Mouse (Mus musculus) embryonic facial prominence, embryonic 15.5 days (tissue): ENCODE measurements around the gene Adamts17. TPM values are rescaled to one million over a fixed set of nuclear protein-coding genes. Genes with fewer than 3 reads are reported as not detected.

ENCODE experiments used
- ATAC-seq: fragments of 200-750 bp; cut with Nextera tagmentation; 2 replicates; pipeline ENCODE4 v1.8.0; 2017; ENCODE audit warnings: low read depth, moderate TSS enrichment; ENCODE audit not compliant: insufficient number of reproducible peaks, low FRiP score, low TSS enrichment
- H3K27ac ChIP-seq: fragments of 300-500 bp; sonication (generic); replicated peaks from 2 replicates; pipeline ENCODE4 v1.5.1; 2015; ENCODE audit warnings: mild to moderate bottlenecking, inconsistent platforms
- H3K27me3 ChIP-seq: fragments of 300-500 bp; sonication (generic); 2 replicates; pipeline ENCODE4 v1.6.1; 2015; ENCODE audit warnings: inconsistent platforms
- H3K36me3 ChIP-seq: fragments of 300-500 bp; sonication (generic); 2 replicates; pipeline ENCODE4 v1.6.1; 2015; ENCODE audit warnings: mild to moderate bottlenecking, inconsistent platforms
- H3K4me1 ChIP-seq: fragments of 300-500 bp; sonication (generic); 2 replicates; pipeline ENCODE4 v1.6.1; 2015; ENCODE audit warnings: inconsistent platforms
- H3K4me2 ChIP-seq: fragments of 300-500 bp; sonication (generic); replicated peaks from 2 replicates; pipeline ENCODE4 v1.6.1; 2015; ENCODE audit warnings: mild to moderate bottlenecking, inconsistent platforms
- H3K4me3 ChIP-seq: fragments of 300-500 bp; sonication (generic); replicated peaks from 2 replicates; pipeline ENCODE4 v1.5.1; 2015; ENCODE audit warnings: mild to moderate bottlenecking, inconsistent platforms
- H3K9ac ChIP-seq: fragments of 300-500 bp; sonication (generic); 2 replicates; pipeline ENCODE4 v1.6.1; 2015; ENCODE audit warnings: inconsistent platforms
- H3K9me3 ChIP-seq: fragments of 300-500 bp; sonication (generic); replicated peaks from 2 replicates; pipeline ENCODE4 v1.6.1; 2016; ENCODE audit warnings: inconsistent platforms
- WGBS: fragments of 180-500 bp; shearing (Covaris S2); methylation state at CpG from one replicate; pipeline ENCODE4 v1.1.7; 2015; 5-methylcytosine and 5-hydroxymethylcytosine counted together
- polyA plus RNA-seq: library from polyadenylated mRNA; unstranded; fragments of >200 nt; fragmentation: Nextera tagmentation; extraction: Ambion mirVana; gene quantifications from 2 replicates; pipeline ENCODE4 v1.2.1, GENCODE M21; 2015

Adamts17 gene
- polyA plus RNA-seq, 1 experiment from 2014 or later = 17.4 TPM

DNA sequence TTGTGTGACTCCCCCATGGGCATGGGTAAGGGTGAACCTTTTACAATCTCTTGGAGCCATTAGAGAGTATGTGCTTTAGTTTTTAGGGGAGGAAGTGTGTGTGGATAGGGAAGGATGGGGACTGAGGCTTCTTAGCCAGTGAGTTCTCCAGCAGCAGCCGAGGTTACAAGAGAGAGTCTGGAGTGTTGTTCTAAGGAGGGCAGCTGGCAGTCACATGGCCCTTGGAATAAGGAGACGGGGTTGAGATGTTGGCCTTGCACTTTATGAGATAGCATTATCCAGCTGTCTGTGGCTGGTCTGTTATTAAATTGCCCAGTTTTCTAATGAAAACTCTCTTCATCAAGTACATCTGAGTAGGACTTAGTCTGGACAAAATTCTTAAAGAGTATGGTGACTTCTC, 4.3 kb downstream of the Adamts17 start:
- Histone ChIP-seq H3K36me3 (no peaks in the 10 kb centered on the region), H3K27ac (no peak overlapping the region), H3K27me3 (no peaks in the 10 kb centered on the region), H3K4me1 (peaks cover 38% of the 10 kb centered on the region), H3K4me3 (no peak overlapping the region), H3K9me3 (no peaks in the 10 kb centered on the region), H3K4me2 (no peak overlapping the region), H3K9ac (no peak overlapping the region)
- ATAC-seq = no peak
- WGBS = 78% methylated on average over 2 of the region's 2 CpGs

- no peak overlapping the region for H3K4me2 ChIP-seq
- H3K9ac ChIP-seq = no peak overlapping the region
- 75% methylated on average over 6 of the region's 6 CpGs for WGBS
- no peaks in the 10 kb centered on the region for H3K9me3 ChIP-seq
- H3K4me1 ChIP-seq = peaks cover 18% of the 10 kb centered on the region
- no peak for ATAC-seq
- 0 out of 2 replicates have a peak, but pooled peaks cover under 1% of the 10 kb centered on the region for H3K36me3 ChIP-seq
- no peaks in the 10 kb centered on the region for H3K27me3 ChIP-seq
- no peak overlapping the region for H3K4me3 ChIP-seq
- H3K27ac ChIP-seq = no peak overlapping the region
Measured at GRCm38 (mm10) chr7:66846582-66846981, 7.0 kb downstream of the Adamts17 start.

DNA sequence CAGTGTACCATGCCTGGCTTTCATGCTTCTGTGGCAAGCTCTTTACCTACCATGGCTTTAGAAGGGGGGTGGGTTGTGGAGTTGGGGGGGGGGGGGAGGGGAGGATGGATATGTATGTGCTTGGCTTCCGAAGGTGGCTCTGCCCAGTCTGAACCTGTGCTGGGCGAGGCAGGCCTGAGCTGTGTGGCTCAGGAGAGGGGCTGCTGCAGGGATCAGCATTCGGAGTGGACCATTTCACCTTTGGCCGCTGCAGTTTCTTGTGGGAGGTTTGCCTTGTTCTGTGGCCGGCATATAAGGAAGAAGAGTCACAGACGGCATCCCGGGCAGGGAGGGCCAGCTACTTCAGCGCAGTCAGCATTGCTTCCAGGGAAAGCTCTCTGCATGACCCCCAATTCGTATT, 7.8 kb downstream of the Adamts17 start:
- Histone ChIP-seq H3K27me3 (no peaks in the 10 kb centered on the region), H3K4me1 (peaks cover 11% of the 10 kb centered on the region), H3K4me2 (no peak overlapping the region), H3K9me3 (no peaks in the 10 kb centered on the region), H3K27ac (no peak overlapping the region), H3K36me3 (peaks cover 5% of the 10 kb centered on the region; the same call in 1 of the 2 replicates), H3K9ac (no peak overlapping the region), H3K4me3 (no peak overlapping the region)
- 86% methylated on average over 9 of the region's 9 CpGs for WGBS
- ATAC-seq = no peak

DNA sequence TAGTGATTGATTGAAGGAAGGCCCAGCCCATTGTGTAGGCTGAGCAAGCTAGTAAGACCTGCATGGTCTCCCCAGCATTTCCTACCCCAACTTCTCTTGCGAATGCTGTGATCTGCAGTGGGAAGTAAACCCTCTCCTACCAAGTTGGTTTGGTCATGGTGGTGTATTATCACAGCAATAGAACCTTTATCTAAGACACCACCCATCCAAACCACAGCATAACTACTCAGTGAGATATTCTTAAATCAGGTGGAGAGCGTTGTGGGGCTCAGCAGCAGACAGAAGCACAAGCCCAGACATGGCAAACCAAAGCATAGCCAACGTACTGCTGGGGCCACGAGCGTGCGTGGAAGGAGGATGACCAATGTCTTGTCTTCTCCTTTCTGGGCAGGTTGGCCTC, 9.8 kb downstream of the Adamts17 start:
- Histone ChIP-seq H3K36me3 (peaks cover 14% of the 10 kb centered on the region), H3K9me3 (no peaks in the 10 kb centered on the region), H3K27ac (no peak overlapping the region), H3K4me1 (peaks cover 5% of the 10 kb centered on the region; the same call in 1 of the 2 replicates), H3K4me2 (no peak overlapping the region), H3K4me3 (no peak overlapping the region), H3K27me3 (no peaks in the 10 kb centered on the region), H3K9ac (no peak overlapping the region)
- no peak for ATAC-seq
- WGBS = 84% methylated on average over 6 of the region's 6 CpGs

GRCm38 (mm10) chr7:66852164-66852563, 12.6 kb downstream of the Adamts17 start:
- Histone ChIP-seq H3K36me3 (peaks cover 14% of the 10 kb centered on the region), H3K27ac (no peak overlapping the region), H3K9ac (no peak overlapping the region), H3K4me3 (no peak overlapping the region), H3K4me1 (peaks cover 5% of the 10 kb centered on the region; the same call in 1 of the 2 replicates), H3K9me3 (no peaks in the 10 kb centered on the region), H3K4me2 (no peak overlapping the region), H3K27me3 (no peaks in the 10 kb centered on the region)
- 61% methylated on average over 3 of the region's 3 CpGs for WGBS
- no peak for ATAC-seq

GRCm38 (mm10) chr7:66857610-66858009, 18.1 kb downstream of the Adamts17 start:
- H3K4me2 ChIP-seq = no peak overlapping the region
- no peaks in the 10 kb centered on the region for H3K27me3 ChIP-seq
- WGBS = 46% methylated on average over 1 of the region's 1 CpGs
- ATAC-seq = no peak
- H3K36me3 ChIP-seq = peaks cover 9% of the 10 kb centered on the region
- H3K9me3 ChIP-seq = no peaks in the 10 kb centered on the region
- no peak overlapping the region for H3K9ac ChIP-seq
- peak overlapping the region; percentile 63; the same call in 1 of the 2 replicates for H3K27ac ChIP-seq
- peaks cover 17% of the 10 kb centered on the region for H3K4me1 ChIP-seq
- no peak overlapping the region for H3K4me3 ChIP-seq

- WGBS = 23% methylated on average over 12 of the region's 12 CpGs
- H3K4me3 ChIP-seq = no peak overlapping the region
- H3K27me3 ChIP-seq = no peaks in the 10 kb centered on the region
- H3K4me2 ChIP-seq = no peak overlapping the region; the same call in 1 of the 2 replicates
- peaks cover 17% of the 10 kb centered on the region for H3K4me1 ChIP-seq
- ATAC-seq = peak; percentile 72
- peaks cover 6% of the 10 kb centered on the region; the same call in 1 of the 2 replicates for H3K36me3 ChIP-seq
- no peaks in the 10 kb centered on the region for H3K9me3 ChIP-seq
- H3K27ac ChIP-seq = peak overlapping the region; percentile 63; the same call in 1 of the 2 replicates
- no peak overlapping the region for H3K9ac ChIP-seq
Measured at GRCm38 (mm10) chr7:66858247-66859075, 18.9 kb downstream of the Adamts17 start.

- Histone ChIP-seq H3K9me3 (no peaks in the 10 kb centered on the region), H3K9ac (no peak overlapping the region), H3K4me3 (no peak overlapping the region), H3K36me3 (peaks cover 1% of the 10 kb centered on the region; the same call in 1 of the 2 replicates), H3K4me2 (no peak overlapping the region), H3K27me3 (no peaks in the 10 kb centered on the region), H3K4me1 (peaks cover 17% of the 10 kb centered on the region), H3K27ac (no peak overlapping the region)
- 70% methylated on average over 5 of the region's 5 CpGs for WGBS
- no peak for ATAC-seq
Measured at GRCm38 (mm10) chr7:66859220-66859619, 19.7 kb downstream of the Adamts17 start.

- 59% methylated on average over 19 of the region's 19 CpGs for WGBS
- no peak for ATAC-seq
- peak overlapping the region; percentile 88 for H3K27ac ChIP-seq
- H3K9me3 ChIP-seq = no peaks in the 10 kb centered on the region
- no peak overlapping the region for H3K4me2 ChIP-seq
- H3K4me1 ChIP-seq = peaks cover 43% of the 10 kb centered on the region
- 0 out of 2 replicates have a peak, but pooled peaks cover 7% of the 10 kb centered on the region for H3K36me3 ChIP-seq
- H3K27me3 ChIP-seq = no peaks in the 10 kb centered on the region
- H3K4me3 ChIP-seq = no peak overlapping the region
- H3K9ac ChIP-seq = no peak overlapping the region
Measured at GRCm38 (mm10) chr7:66866944-66867718, 27.6 kb downstream of the Adamts17 start.

- Histone ChIP-seq H3K9me3 (no peaks in the 10 kb centered on the region), H3K4me2 (no peak overlapping the region), H3K4me1 (peaks cover 47% of the 10 kb centered on the region), H3K36me3 (0 out of 2 replicates have a peak, but pooled peaks cover 7% of the 10 kb centered on the region), H3K9ac (no peak overlapping the region), H3K27ac (peak overlapping the region; percentile 88), H3K4me3 (no peak overlapping the region), H3K27me3 (no peaks in the 10 kb centered on the region)
- ATAC-seq = no peak; the same call in 1 of the 2 replicates
- 31% methylated on average over 13 of the region's 13 CpGs for WGBS
Measured at GRCm38 (mm10) chr7:66867719-66868501, 28.4 kb downstream of the Adamts17 start.
